Mouse (Mus musculus) lung, postnatal 10 days (tissue): ENCODE data around the gene 2010003K11Rik.
"Not testable (repeated sequence)": the region's sequence is repeated elsewhere in the genome, so short reads cannot be mapped to it uniquely, and the experiment has no call there.

Experiments used
- DNase-seq: peaks from one replicate; pipeline ENCODE4 v3.0.0; 2021

Gene 2010003K11Rik

DNA sequence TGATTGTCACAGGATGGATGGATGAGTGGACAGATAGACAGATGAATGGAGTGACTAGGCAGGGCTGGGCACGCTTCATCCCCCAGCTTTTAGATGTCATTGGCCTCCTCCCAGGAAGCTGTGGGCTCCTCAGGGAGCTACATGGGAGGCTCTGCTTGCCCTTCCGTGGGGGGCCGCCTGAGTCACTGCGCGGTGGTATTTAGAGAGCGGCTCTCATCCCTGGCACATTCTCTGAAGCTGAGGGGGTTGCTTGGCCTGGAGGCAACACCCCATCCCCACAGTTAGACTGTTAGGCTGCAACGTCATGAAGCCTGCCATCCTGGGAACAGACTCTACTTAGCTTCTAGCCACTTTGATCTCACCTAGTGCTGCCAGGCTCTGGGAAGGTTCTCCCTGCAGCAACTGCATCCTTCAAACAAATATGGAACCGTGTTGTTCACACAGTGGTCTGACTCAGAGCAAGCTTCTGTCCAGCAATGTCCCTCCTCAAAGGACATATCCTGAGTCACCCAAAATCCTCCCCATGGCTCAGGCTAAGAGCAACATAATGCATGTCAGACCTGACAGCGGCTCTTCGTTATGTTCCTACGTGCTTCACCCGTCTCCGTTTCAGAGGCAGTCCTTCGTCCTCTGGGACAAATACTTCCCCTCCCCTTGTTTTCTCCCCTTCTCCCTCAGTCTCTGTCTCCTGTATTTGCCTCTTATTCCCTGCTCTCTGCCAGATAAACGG lies 43.1 kb downstream of the 2010003K11Rik start:
- no peak for DNase-seq

DNA sequence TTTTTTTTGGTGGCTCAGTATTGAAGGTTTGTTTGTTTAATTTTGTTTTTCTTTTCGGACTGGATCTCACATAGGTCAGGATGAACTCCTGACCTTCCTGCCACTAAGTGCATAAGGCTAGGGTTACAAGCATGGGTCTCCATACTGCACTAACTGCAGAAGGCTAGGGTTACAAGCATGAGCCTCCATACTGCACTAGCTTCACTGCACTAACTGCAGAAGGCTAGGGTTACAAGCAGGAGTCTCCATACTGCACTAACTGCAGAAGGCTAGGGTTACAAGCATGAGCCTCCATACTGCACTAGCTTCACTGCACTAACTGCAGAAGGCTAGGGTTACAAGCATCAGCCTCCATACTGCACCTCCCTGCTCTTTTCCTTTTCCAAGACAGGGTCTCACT lies 44.3 kb downstream of the 2010003K11Rik start:
- DNase-seq, result not testable (repeated sequence)

DNA sequence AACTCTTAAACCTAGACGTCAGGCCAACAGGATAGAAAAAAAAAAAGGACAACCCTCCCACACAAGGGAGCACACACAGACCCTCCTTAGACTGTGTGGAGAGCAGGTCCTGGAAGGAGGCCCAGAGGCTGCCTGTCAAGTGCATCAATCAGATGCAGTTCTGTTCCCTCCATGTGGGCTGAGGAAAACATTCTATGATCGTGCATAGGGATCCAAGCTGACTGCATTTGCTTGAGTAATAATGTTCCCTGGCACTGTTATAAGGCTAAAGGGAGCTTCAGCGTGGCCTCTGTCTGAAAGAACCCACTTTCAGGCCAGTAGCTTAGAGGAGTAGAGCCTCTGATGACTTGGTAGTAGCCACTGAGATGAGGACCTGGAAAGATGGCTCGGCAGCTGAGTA lies 45.9 kb downstream of the 2010003K11Rik start:
- no peak for DNase-seq

DNA sequence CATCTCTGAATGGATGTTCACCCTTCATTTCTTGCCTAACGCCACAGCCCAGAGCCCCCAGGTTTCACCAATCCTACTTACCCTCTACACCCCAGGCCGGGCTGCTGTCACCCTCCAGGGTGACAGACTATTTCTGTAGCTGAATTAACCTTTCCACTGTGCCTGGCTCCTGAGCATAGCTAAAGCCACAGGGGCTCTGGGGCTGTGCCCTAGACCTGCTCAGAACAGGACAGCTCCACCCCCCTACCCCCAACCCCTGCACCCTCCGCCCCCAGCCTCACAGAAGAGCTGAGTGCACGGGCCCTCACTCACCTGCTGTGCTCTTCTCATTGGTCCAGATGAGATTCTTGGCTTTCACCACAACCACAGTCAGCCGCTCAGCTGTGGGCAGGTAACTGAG lies 46.4 kb downstream of the 2010003K11Rik start:
- no peak for DNase-seq

DNA sequence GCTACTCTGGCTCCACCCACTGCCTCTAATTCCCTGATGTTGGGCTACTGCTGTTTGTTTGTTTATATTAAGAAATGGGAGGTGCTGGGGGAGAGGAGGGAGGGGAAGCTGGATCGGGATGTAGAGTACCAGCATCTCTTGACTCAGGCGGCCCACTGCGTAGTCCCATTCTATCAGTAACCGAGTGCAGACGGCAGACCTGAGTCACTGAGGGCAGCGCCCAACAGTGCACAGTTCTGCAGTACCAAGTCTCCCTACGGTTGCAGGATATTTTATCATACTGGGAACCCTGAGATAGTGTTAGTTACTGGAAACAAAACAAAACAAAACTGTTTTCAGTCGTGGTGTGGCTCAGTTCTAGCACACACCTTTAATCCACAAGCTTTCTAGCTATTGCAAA lies 47.3 kb downstream of the 2010003K11Rik start:
- DNase-seq, result no peak

DNA sequence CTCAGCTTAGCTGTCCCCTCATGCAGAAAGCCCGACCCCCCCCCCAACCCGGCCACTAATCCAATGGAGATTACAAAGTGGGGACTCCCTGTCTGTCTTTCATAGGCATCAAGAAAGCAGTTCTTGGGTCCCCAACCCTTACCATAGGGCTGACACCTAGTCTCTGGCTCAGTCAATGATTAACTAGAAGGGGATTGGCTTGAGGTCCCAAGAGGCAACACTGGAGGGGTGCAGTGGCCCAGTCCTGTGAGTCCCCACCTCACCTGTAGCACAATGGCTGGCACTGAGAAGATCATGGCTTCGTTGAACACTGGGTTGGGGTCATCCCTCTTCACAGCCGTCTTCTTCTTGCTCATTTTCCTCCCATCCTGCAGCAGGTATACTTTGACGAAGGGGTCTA lies 47.7 kb downstream of the 2010003K11Rik start:
- no peak for DNase-seq

DNA sequence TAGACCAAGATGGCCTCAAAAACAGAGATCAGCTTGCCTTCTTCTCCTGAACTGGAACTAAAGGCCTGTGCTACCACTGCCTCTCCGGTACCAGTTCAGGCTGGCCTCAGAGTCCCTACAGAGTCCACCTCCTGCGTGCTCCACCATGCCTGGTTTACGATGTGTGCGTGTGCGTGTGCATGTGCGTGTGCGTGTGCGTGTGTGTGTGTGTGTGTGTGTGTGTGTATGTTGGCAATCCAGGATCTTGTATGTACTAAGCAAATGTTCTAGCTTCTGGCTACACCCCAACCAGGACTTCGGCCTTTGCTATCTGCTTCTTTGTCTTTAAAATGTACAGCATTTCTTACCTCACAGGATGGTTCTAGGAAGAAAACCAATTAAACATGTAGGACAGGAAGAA lies 49.2 kb downstream of the 2010003K11Rik start:
- DNase-seq, result no peak

DNA sequence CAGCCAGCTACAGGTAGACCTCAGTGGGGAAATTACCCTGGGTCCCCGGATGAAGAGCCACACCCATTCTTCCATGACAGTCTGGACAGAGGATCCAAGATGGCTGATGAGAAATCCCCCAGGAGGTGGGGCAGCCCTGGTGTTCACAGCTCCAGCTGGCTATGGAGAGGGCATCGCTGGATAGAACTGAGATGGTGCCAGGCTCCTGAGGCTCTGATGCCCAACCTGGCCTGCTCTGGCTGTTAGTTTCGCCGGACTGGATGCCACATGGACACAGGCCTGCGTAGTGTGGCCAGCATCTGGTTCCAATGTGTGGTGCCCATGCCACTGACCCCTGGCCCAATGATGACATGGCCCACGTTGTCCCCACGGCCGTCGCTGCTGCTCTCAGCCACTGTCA lies 50.9 kb downstream of the 2010003K11Rik start:
- DNase-seq, result no peak
